In the genomic region with DNA sequence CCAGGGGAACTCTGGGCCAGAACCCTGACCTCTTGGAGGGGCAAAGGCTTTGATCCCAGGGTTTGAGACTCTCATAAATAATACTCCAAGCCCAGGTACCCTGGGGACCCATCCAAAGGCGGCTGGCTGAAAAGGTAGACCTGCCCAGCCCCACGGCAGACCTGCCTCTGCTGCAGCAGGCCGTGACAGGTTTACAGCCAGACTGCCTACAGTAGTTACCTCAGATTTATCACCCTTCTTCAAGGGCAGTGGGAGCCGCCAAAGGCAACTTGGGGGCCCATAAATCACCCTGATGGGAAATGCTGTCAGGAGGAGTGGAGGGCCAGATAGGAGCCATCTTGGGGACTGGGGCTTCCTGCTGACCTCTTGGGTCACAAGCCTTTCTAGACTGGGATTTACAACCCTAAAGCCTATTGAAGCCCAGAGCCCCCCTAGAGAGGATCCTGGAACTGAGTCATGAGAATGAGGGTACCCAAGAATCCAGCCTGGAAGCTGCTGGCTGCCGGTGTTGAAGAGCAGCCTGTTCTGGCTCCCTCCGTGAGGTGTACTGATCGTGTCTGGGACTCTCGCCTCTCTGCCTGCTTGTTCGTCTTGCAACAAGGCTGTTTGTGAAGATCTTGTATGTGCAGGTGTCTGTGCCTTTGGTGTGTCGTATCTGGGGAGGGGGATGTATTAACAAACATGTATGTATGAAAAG, we compare ENCODE assay signal across 18 mouse cellular contexts. TPM values are rescaled to one million over a fixed set of nuclear protein-coding genes. Genes with fewer than 3 reads are reported as not detected.
A peak's percentile ranks its signal among the peaks of the same experiment; 100 is the strongest.
DNase-seq lines count a peak whose midpoint lies in the region; ATAC-seq and TF ChIP-seq lines count a peak whose summit lies in the region.
"Had no signal": no experiment of that assay in that cellular context is flagged by ENCODE, and none has a peak within 500 bp of the region (broad histone marks: within the 10 kb centered on the region; RNA-seq: fewer than 3 reads in every experiment).

No protein-coding gene starts in this region.

- H3K4me3 ChIP-seq in kidney, embryonic 15.5 days (replicated peaks), result no peak overlapping the region
- H3K4me3 ChIP-seq in neural tube, embryonic 14.5 days (ENCODE audit: low read depth, low read length), result no peak overlapping the region
- H3K4me3 ChIP-seq in gastrocnemius, adult 2 months, result no peak overlapping the region
- H3K4me3 ChIP-seq: embryonic facial prominence, embryonic 12.5 days; lung, embryonic 15.5 days; midbrain, embryonic 13.5 days had no signal

- no peaks in the 10 kb centered on the region for H3K9me3 ChIP-seq in kidney, embryonic 15.5 days (replicated peaks)
- no peaks in the 10 kb centered on the region for H3K9me3 ChIP-seq in neural tube, embryonic 14.5 days (ENCODE audit: control insufficient read depth, low read length)
- H3K9me3 ChIP-seq: embryonic facial prominence, embryonic 12.5 days; lung, embryonic 15.5 days; midbrain, embryonic 13.5 days had no signal

- H3K27me3 ChIP-seq in kidney, embryonic 15.5 days, result peaks cover 95% of the 10 kb centered on the region
- H3K27me3 ChIP-seq in neural tube, embryonic 14.5 days (ENCODE audit: control insufficient read depth, insufficient read depth, low read length), result no peaks in the 10 kb centered on the region
- H3K27me3 ChIP-seq: midbrain, embryonic 13.5 days had no signal

- peak; percentile 8 for DNase-seq in adrenal gland, postnatal 10 days
- DNase-seq in adrenal gland, adult 2 months, result no peak
- DNase-seq in kidney, adult 8-10 months, result no peak
- peak; percentile 55 to 70 for DNase-seq in kidney, postnatal 4 days
- no peak for DNase-seq in testis, postnatal 10 days (ENCODE audit: low spot score)
- DNase-seq in gastrocnemius, adult 2 months, result no peak
- DNase-seq: cerebellum, adult 11 months; heart, adult 11 months; heart, postnatal 14 days; layer of hippocampus, adult 9-11 months; liver; right cerebral cortex, postnatal 4 days had no signal

- WGBS in kidney, embryonic 15.5 days, result 16% methylated on average over 10 of the region's 10 CpGs
- 13% methylated on average over 10 of the region's 10 CpGs for WGBS in neural tube, embryonic 14.5 days

- no peaks in the 10 kb centered on the region for H3K36me3 ChIP-seq in kidney, embryonic 15.5 days
- H3K36me3 ChIP-seq in neural tube, embryonic 14.5 days (ENCODE audit: control insufficient read depth, insufficient read depth, low read length), result no peaks in the 10 kb centered on the region
- H3K36me3 ChIP-seq: embryonic facial prominence, embryonic 12.5 days; lung, embryonic 15.5 days; midbrain, embryonic 13.5 days had no signal

- no peak for TF ChIP-seq CTCF in gastrocnemius, adult 2 months (IDR thresholded peaks at IDR 0.05)

- peak; percentile 95 for ATAC-seq in kidney, embryonic 15.5 days (replicated peaks; ENCODE audit: low FRiP score)
- ATAC-seq in neural tube, embryonic 14.5 days (ENCODE audit: low read depth), result peak; percentile 91

- no peak overlapping the region for H3K4me2 ChIP-seq in kidney, embryonic 15.5 days
- H3K4me2 ChIP-seq in neural tube, embryonic 14.5 days (ENCODE audit: low read depth, low read length), result no peak overlapping the region
- H3K4me2 ChIP-seq: embryonic facial prominence, embryonic 12.5 days; lung, embryonic 15.5 days; midbrain, embryonic 13.5 days had no signal

- H3K27ac ChIP-seq in kidney, embryonic 15.5 days, result no peak overlapping the region
- peak overlapping the region; percentile 64 for H3K27ac ChIP-seq in neural tube, embryonic 14.5 days (ENCODE audit: low read depth, low read length)
- no peak overlapping the region for H3K27ac ChIP-seq in gastrocnemius, adult 2 months
- H3K27ac ChIP-seq: embryonic facial prominence, embryonic 12.5 days; lung, embryonic 15.5 days; midbrain, embryonic 13.5 days had no signal

- peaks cover 30% of the 10 kb centered on the region for H3K4me1 ChIP-seq in kidney, embryonic 15.5 days
- peaks cover 13% of the 10 kb centered on the region for H3K4me1 ChIP-seq in neural tube, embryonic 14.5 days (ENCODE audit: control insufficient read depth, insufficient read depth, low read length)
- H3K4me1 ChIP-seq: midbrain, embryonic 13.5 days had no signal

- H3K9ac ChIP-seq in kidney, embryonic 15.5 days, result no peak overlapping the region
- H3K9ac ChIP-seq in neural tube, embryonic 14.5 days (replicated peaks; ENCODE audit: low read depth, low read length), result no peak overlapping the region
- H3K9ac ChIP-seq: embryonic facial prominence, embryonic 12.5 days; lung, embryonic 15.5 days; midbrain, embryonic 13.5 days had no signal

- intact Hi-C loops in gastrocnemius, adult 2 months (cut with DNase I), result no loop called here

RNA-seq across cellular contexts. Expression of gene Ubl4b, which starts 9.0 kb away (rescaled TPM):
- total RNA-seq in adrenal gland, postnatal 10 days (2021), result not detected
- total RNA-seq in adrenal gland, adult 2 months (2021), result not detected
- not detected in 2 replicates for polyA plus RNA-seq in adrenal gland, adult 2 months (2012; rRNA removed)
- not detected in 2 replicates for polyA plus RNA-seq in kidney, embryonic 15.5 days (2015; fragmentation: Nextera tagmentation; extraction: Ambion mirVana)
- polyA plus RNA-seq in neural tube, embryonic 14.5 days (2014; fragmentation: Nextera tagmentation; extraction: Ambion mirVana), result not detected in 2 replicates
- total RNA-seq in gastrocnemius, adult 2 months (2021), result not detected
- total RNA-seq: adrenal gland, postnatal 36 days; heart, postnatal 14 days had no signal
- polyA plus RNA-seq: lung, embryonic 15.5 days; midbrain, embryonic 13.5 days had no signal

RNA-seq across cellular contexts. Expression of gene Slc6a17, which starts 28.0 kb away (rescaled TPM):
- 1 to 10 TPM; 2.5 to 3.7 TPM for total RNA-seq in adrenal gland, postnatal 10 days (2021)
- 10 to 100 TPM in 1 of 2 experiments, 1 to 10 TPM in 1; 4.3 to 13.3 TPM for total RNA-seq in adrenal gland, adult 2 months (2021)
- polyA plus RNA-seq in adrenal gland, adult 2 months (2012; rRNA removed), result 1.8 and 2.8 TPM in 2 replicates
- polyA plus RNA-seq in kidney, embryonic 15.5 days (2015; fragmentation: Nextera tagmentation; extraction: Ambion mirVana), result 3.3 and 3.6 TPM in 2 replicates
- 15.1 and 16.6 TPM in 2 replicates for polyA plus RNA-seq in neural tube, embryonic 14.5 days (2014; fragmentation: Nextera tagmentation; extraction: Ambion mirVana)
- total RNA-seq in gastrocnemius, adult 2 months (2021), result under 1 TPM; 0.28 to 0.81 TPM

RNA-seq across cellular contexts. Expression of gene Alx3, which starts 49.0 kb away (rescaled TPM):
- not detected for total RNA-seq in adrenal gland, postnatal 10 days (2021)
- total RNA-seq in adrenal gland, adult 2 months (2021), result not detected
- not detected in 2 replicates for polyA plus RNA-seq in adrenal gland, adult 2 months (2012; rRNA removed)
- polyA plus RNA-seq in kidney, embryonic 15.5 days (2015; fragmentation: Nextera tagmentation; extraction: Ambion mirVana), result 0.10 and 0.19 TPM in 2 replicates
- not detected in 2 replicates for polyA plus RNA-seq in neural tube, embryonic 14.5 days (2014; fragmentation: Nextera tagmentation; extraction: Ambion mirVana)
- not detected for total RNA-seq in gastrocnemius, adult 2 months (2021)
- total RNA-seq: adrenal gland, postnatal 36 days; heart, postnatal 14 days had no signal

Comparison
In these comparisons a context has a peak if more than half of its experiments do, and no peak if none do; other contexts are left out.
1. DNase-seq: peak in adrenal gland, postnatal 10 days (single experiment) and kidney, postnatal 4 days (2 of 2); none in adrenal gland, adult 2 months (single experiment), kidney, adult 8-10 months (0 of 2), testis, postnatal 10 days (single experiment) and gastrocnemius, adult 2 months (single experiment).